In the genomic region with DNA sequence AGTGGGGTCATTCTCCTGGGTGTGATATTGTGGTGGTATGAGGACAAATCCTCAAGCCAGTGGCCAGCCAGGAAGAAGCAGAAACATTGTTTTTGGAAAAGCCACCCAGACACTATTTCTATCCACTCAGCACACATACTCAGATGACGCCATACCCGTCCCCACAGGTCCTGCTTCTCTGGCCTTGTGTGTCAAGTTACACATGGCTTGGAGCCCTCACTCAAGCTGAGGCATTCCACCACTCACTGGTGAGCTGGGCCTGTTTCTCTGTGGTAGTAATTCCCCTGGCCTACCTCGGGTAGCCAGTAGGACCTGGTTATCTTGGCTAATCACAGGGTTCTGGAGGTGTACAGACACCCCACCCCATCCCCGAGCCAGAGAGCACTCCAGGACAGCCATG, we compare ENCODE assay signal across 14 mouse cellular contexts. TPM values are rescaled to one million over a fixed set of nuclear protein-coding genes. Genes with fewer than 3 reads are reported as not detected.
DNase-seq lines count a peak whose midpoint lies in the region; ATAC-seq lines count a peak whose summit lies in the region.
"Had no signal": no experiment of that assay in that cellular context is flagged by ENCODE, and none has a peak within 500 bp of the region (broad histone marks: within the 10 kb centered on the region; RNA-seq: fewer than 3 reads in every experiment).

No protein-coding gene starts in this region.

- no peak overlapping the region for H3K4me3 ChIP-seq in heart, embryonic 13.5 days
- no peak overlapping the region for H3K4me3 ChIP-seq in neural tube, embryonic 13.5 days
- H3K4me3 ChIP-seq in hindbrain, embryonic 16.5 days (ENCODE audit: low read length), result no peak overlapping the region
- no peak overlapping the region for H3K4me3 ChIP-seq in intestine, embryonic 16.5 days (ENCODE audit: low read length)
- H3K4me3 ChIP-seq: liver, embryonic 12.5 days had no signal

- H3K27ac ChIP-seq in heart, embryonic 13.5 days (replicated peaks), result no peak overlapping the region
- H3K27ac ChIP-seq in neural tube, embryonic 13.5 days (replicated peaks), result peak overlapping the region; percentile 83; the same call in 1 of the 2 replicates
- H3K27ac ChIP-seq in hindbrain, embryonic 16.5 days (ENCODE audit: low read depth, low read length), result no peak overlapping the region
- no peak overlapping the region for H3K27ac ChIP-seq in intestine, embryonic 16.5 days (ENCODE audit: low read length)
- H3K27ac ChIP-seq: liver, embryonic 12.5 days had no signal

- H3K36me3 ChIP-seq in heart, embryonic 13.5 days, result peaks cover 34% of the 10 kb centered on the region
- H3K36me3 ChIP-seq in neural tube, embryonic 13.5 days, result peaks cover 4% of the 10 kb centered on the region
- no peaks in the 10 kb centered on the region for H3K36me3 ChIP-seq in hindbrain, embryonic 16.5 days (ENCODE audit: control insufficient read depth, insufficient read depth, low read length)
- H3K36me3 ChIP-seq in intestine, embryonic 16.5 days (ENCODE audit: control insufficient read depth, insufficient read depth, low read length), result 0 out of 2 replicates have a peak, but pooled peaks cover 6% of the 10 kb centered on the region

- peaks cover 11% of the 10 kb centered on the region for H3K4me1 ChIP-seq in heart, embryonic 13.5 days
- H3K4me1 ChIP-seq in neural tube, embryonic 13.5 days (replicated peaks), result peaks cover 22% of the 10 kb centered on the region
- peaks cover 7% of the 10 kb centered on the region for H3K4me1 ChIP-seq in hindbrain, embryonic 16.5 days (ENCODE audit: control insufficient read depth, insufficient read depth, low read depth, low read length)
- peaks cover 11% of the 10 kb centered on the region for H3K4me1 ChIP-seq in intestine, embryonic 16.5 days (ENCODE audit: control insufficient read depth, insufficient read depth, low read length)

- 62% methylated on average over 4 of the region's 4 CpGs for WGBS in heart, embryonic 13.5 days
- WGBS in neural tube, embryonic 13.5 days, result 78% methylated on average over 4 of the region's 4 CpGs
- WGBS in hindbrain, embryonic 16.5 days, result 89% methylated on average over 4 of the region's 4 CpGs
- 69% methylated on average over 4 of the region's 4 CpGs for WGBS in intestine, embryonic 16.5 days

- no peak for ATAC-seq in heart, embryonic 13.5 days (ENCODE audit: extremely low read depth, insufficient number of reproducible peaks, low FRiP score, low TSS enrichment)
- ATAC-seq in neural tube, embryonic 13.5 days (ENCODE audit: low read depth), result no peak
- ATAC-seq in hindbrain, embryonic 16.5 days, result no peak
- no peak for ATAC-seq in intestine, embryonic 16.5 days
- no peak for ATAC-seq in activated CD4-positive, CD25-positive, alpha-beta regulatory T cell, adult 4 months
- ATAC-seq: Patski had no signal

- 0 out of 2 replicates have a peak overlapping the region, but pooled peaks have one; percentile 19 for H3K9ac ChIP-seq in heart, embryonic 13.5 days
- no peak overlapping the region for H3K9ac ChIP-seq in neural tube, embryonic 13.5 days
- H3K9ac ChIP-seq in hindbrain, embryonic 16.5 days (ENCODE audit: low read depth, low read length), result peak overlapping the region; percentile 22; the same call in 1 of the 2 replicates
- H3K9ac ChIP-seq in intestine, embryonic 16.5 days (ENCODE audit: low read depth, low read length), result no peak overlapping the region
- H3K9ac ChIP-seq: liver, embryonic 12.5 days had no signal

- H3K9me3 ChIP-seq in heart, embryonic 13.5 days, result no peaks in the 10 kb centered on the region
- no peaks in the 10 kb centered on the region for H3K9me3 ChIP-seq in neural tube, embryonic 13.5 days
- H3K9me3 ChIP-seq in hindbrain, embryonic 16.5 days (ENCODE audit: control insufficient read depth, low read length), result no peaks in the 10 kb centered on the region
- H3K9me3 ChIP-seq in intestine, embryonic 16.5 days (ENCODE audit: control insufficient read depth, low read length), result no peaks in the 10 kb centered on the region
- H3K9me3 ChIP-seq: liver, embryonic 12.5 days had no signal

- no peak overlapping the region for H3K4me2 ChIP-seq in heart, embryonic 13.5 days
- H3K4me2 ChIP-seq in neural tube, embryonic 13.5 days, result no peak overlapping the region
- no peak overlapping the region for H3K4me2 ChIP-seq in hindbrain, embryonic 16.5 days (ENCODE audit: low read length)
- no peak overlapping the region for H3K4me2 ChIP-seq in intestine, embryonic 16.5 days (ENCODE audit: low read depth, low read length)
- H3K4me2 ChIP-seq: liver, embryonic 12.5 days; midbrain, embryonic 11.5 days had no signal

- DNase-seq in heart, adult 11 months, result no peak
- no peak for DNase-seq in neural tube, embryonic 10.5 days (ENCODE audit: extremely low spot score, low spot score)
- DNase-seq: B cell, adult 2 months; cerebellum, adult 18-20 months; right cerebral cortex, adult 18-20 months; thymus, postnatal 36 days had no signal

- no peaks in the 10 kb centered on the region for H3K27me3 ChIP-seq in heart, embryonic 13.5 days (replicated peaks)
- H3K27me3 ChIP-seq in neural tube, embryonic 13.5 days, result no peaks in the 10 kb centered on the region
- no peaks in the 10 kb centered on the region for H3K27me3 ChIP-seq in hindbrain, embryonic 16.5 days (replicated peaks; ENCODE audit: control insufficient read depth, insufficient read depth, low read length)
- H3K27me3 ChIP-seq in intestine, embryonic 16.5 days (replicated peaks; ENCODE audit: control insufficient read depth, insufficient read depth, low read length), result no peaks in the 10 kb centered on the region
- H3K27me3 ChIP-seq: Patski had no signal

RNA-seq across cellular contexts. Expression of a gene that starts 19.6 kb away (rescaled TPM):
- polyA plus RNA-seq in heart, embryonic 13.5 days (2015; fragmentation: Nextera tagmentation; extraction: Ambion mirVana), result 19.3 and 22.2 TPM in 2 replicates
- polyA plus RNA-seq in neural tube, embryonic 13.5 days (2015; fragmentation: Nextera tagmentation; extraction: Ambion mirVana), result 23.2 and 23.3 TPM in 2 replicates
- 25.0 and 25.7 TPM in 2 replicates for polyA plus RNA-seq in hindbrain, embryonic 16.5 days (2015; fragmentation: Nextera tagmentation; extraction: Ambion mirVana)
- 20.2 and 21.8 TPM in 2 replicates for polyA plus RNA-seq in intestine, embryonic 16.5 days (2015; fragmentation: Nextera tagmentation; extraction: Ambion mirVana)
- polyA plus RNA-seq in activated CD4-positive, CD25-positive, alpha-beta regulatory T cell, adult 4 months (2017; shearing (Covaris generic)), result 1 to 10 TPM; 3.4 to 6.4 TPM

RNA-seq across cellular contexts. Expression of a gene that starts 34.6 kb away (rescaled TPM):
- polyA plus RNA-seq in heart, embryonic 13.5 days (2015; fragmentation: Nextera tagmentation; extraction: Ambion mirVana), result 389 and 419 TPM in 2 replicates
- polyA plus RNA-seq in neural tube, embryonic 13.5 days (2015; fragmentation: Nextera tagmentation; extraction: Ambion mirVana), result 381 and 408 TPM in 2 replicates
- 287 and 323 TPM in 2 replicates for polyA plus RNA-seq in hindbrain, embryonic 16.5 days (2015; fragmentation: Nextera tagmentation; extraction: Ambion mirVana)
- polyA plus RNA-seq in intestine, embryonic 16.5 days (2015; fragmentation: Nextera tagmentation; extraction: Ambion mirVana), result 591 and 604 TPM in 2 replicates
- 1,000 to 10,000 TPM in 1 of 2 experiments, 100 to 1,000 TPM in 1; 852 to 1,030 TPM for polyA plus RNA-seq in activated CD4-positive, CD25-positive, alpha-beta regulatory T cell, adult 4 months (2017; shearing (Covaris generic))

RNA-seq across cellular contexts. Expression of a gene that starts 56.9 kb away (rescaled TPM):
- 5.9 and 7.3 TPM in 2 replicates for polyA plus RNA-seq in heart, embryonic 13.5 days (2015; fragmentation: Nextera tagmentation; extraction: Ambion mirVana)
- 2.1 and 2.8 TPM in 2 replicates for polyA plus RNA-seq in neural tube, embryonic 13.5 days (2015; fragmentation: Nextera tagmentation; extraction: Ambion mirVana)
- 1.4 and 2.0 TPM in 2 replicates for polyA plus RNA-seq in hindbrain, embryonic 16.5 days (2015; fragmentation: Nextera tagmentation; extraction: Ambion mirVana)
- polyA plus RNA-seq in intestine, embryonic 16.5 days (2015; fragmentation: Nextera tagmentation; extraction: Ambion mirVana), result 8.5 and 9.3 TPM in 2 replicates
- polyA plus RNA-seq in activated CD4-positive, CD25-positive, alpha-beta regulatory T cell, adult 4 months (2017; shearing (Covaris generic)), result not detected

Comparison
In these comparisons a context has a peak if more than half of its experiments do, and no peak if none do; other contexts are left out.
1. H3K9ac ChIP-seq: peak in heart, embryonic 13.5 days (single experiment) and hindbrain, embryonic 16.5 days (single experiment); none in neural tube, embryonic 13.5 days (single experiment) and intestine, embryonic 16.5 days (single experiment).